Mouse (Mus musculus) heart, adult 2 months (tissue): ENCODE measurements around the gene Arcn1.

ENCODE experiments used
- CTCF ChIP-seq: fragments of 200-600 bp; IDR thresholded peaks from 2 replicates; pipeline ENCODE4 v1.8.1; 2022; ENCODE audit warnings: antibody characterized with exemption, mild to moderate bottlenecking, moderate library complexity
- EP300 ChIP-seq: fragments of 200-500 bp; IDR thresholded peaks from 2 replicates; pipeline ENCODE4 v1.6.1; 2011; ENCODE audit warnings: low read depth, low read length, control low read depth; ENCODE audit not compliant: insufficient read depth
- POLR2A ChIP-seq: fragments of 200-500 bp; IDR thresholded peaks from 2 replicates; pipeline ENCODE4 v1.6.1; 2011; ENCODE audit warnings: mild to moderate bottlenecking, low read depth, low read length, control low read depth; ENCODE audit not compliant: insufficient read depth

DNA sequence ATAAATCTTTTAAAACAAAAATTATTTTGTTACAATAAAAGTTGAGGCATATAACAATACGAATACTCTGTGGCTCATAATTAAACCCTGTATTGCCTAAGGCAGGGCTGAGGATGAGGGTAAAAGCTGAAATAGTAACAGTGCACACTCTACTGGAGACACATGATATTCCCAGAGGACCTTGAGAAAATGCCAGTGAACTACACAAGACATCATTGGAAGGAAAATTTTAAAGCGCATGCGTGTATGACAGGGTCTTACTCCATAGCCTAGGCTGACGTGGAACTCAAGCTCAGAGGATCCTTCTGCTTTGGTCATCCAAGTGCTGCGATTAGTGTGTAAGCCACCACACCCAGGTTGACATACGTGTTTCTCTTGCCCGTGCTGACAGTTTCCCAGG is 19.2 kb downstream of the Arcn1 start:
- peak; percentile 65 for TF ChIP-seq CTCF
- TF ChIP-seq EP300 = no peak
- TF ChIP-seq POLR2A = no peak
